Mouse (Mus musculus): ENCODE results near the gene AA986860.
A peak's percentile ranks its signal among the peaks of the same experiment; 100 is the strongest.

DNA sequence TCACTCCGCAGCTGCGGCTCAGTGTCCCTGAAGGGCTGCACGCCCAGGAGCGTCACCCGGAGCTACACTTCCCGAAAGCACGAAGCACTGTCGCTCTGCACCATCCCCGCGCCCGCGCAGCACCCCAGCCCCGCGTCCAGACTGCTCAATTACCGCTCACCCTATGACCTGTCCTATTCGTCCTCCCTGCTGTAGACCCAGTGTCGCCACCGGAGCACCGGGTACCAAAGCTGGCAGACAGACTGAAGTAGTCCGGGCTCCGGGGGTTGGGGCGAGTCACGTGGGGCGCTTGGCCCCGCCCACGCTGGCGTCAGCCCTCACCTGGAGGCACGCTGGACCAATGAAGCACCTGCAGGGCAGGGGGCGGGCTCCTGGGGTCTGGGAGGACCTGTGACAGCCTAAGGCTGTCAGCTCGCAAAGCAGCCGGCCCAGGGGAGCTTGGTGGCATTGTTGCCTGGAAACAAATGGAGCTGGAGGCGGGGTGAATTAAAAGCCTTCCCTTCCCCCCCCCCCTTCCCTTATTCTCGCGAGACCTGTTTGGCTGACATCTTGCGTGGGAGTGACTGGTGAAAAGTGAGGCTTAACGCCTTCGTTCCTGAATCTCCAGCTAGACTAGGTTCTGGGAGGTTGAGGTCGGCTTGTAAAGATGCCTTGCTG, 16.1 kb upstream of the AA986860 start, which contains the start of gene Gm29427:
- peak; percentile 99 for TF ChIP-seq EP300 (optimal IDR thresholded peaks at IDR 0.05)
- peak; percentile 12; the same call in 1 of the 2 replicates for TF ChIP-seq CTCF (IDR thresholded peaks at IDR 0.05; ENCODE audit: low read depth)
